Mouse (Mus musculus) cerebellum, adult 11 months (tissue): Measurements from ENCODE around the gene Olfr920.

Source experiments
- DNase-seq: peaks from one replicate; pipeline ENCODE4 v3.0.0; 2022

The Olfr920 gene

GRCm38 (mm10) chr9:38751999-38752398, at the start of gene Olfr920:
TSS of gene Olfr920 (plus strand) at chr9:38752299.
- DNase-seq: no peak

- no peak for DNase-seq
Measured at GRCm38 (mm10) chr9:38718102-38718501, 34.0 kb upstream of the Olfr920 start, which contains the start of gene Vwa5a. TSS of gene Vwa5a (plus strand) at chr9:38718268.

GRCm38 (mm10) chr9:38718927-38719441, 33.1 kb upstream of the Olfr920 start:
- DNase-seq: no peak

- DNase-seq: no peak
Measured at GRCm38 (mm10) chr9:38724044-38724443, 28.1 kb upstream of the Olfr920 start.

GRCm38 (mm10) chr9:38728218-38728617, 23.9 kb upstream of the Olfr920 start:
- no peak for DNase-seq

GRCm38 (mm10) chr9:38741408-38741807, 10.7 kb upstream of the Olfr920 start:
- no peak for DNase-seq

GRCm38 (mm10) chr9:38744619-38745315, 7.3 kb upstream of the Olfr920 start:
- DNase-seq: no peak

GRCm38 (mm10) chr9:38772768-38773167, 20.7 kb downstream of the Olfr920 start, which contains the start of gene Olfr921:
TSS of gene Olfr921 (plus strand) at chr9:38773068.
- DNase-seq: no peak

GRCm38 (mm10) chr9:38792689-38793088, 40.6 kb downstream of the Olfr920 start:
- no peak for DNase-seq

GRCm38 (mm10) chr9:38805696-38806095, 53.6 kb downstream of the Olfr920 start:
- DNase-seq: no peak
